Mouse (Mus musculus) embryo, embryonic 9.5 days (tissue): ENCODE measurements at regions not wholly inside any gene's neighbourhood (a gene's known extent, or its start where the extent isn't known, plus 50 kb on each side); places are given as distances from the start of the nearest gene placed in this dataset.

Experiments used
- DNase-seq: peaks from one replicate; pipeline ENCODE4 v3.0.0-alpha.2; 2017; ENCODE audit errors: extremely low spot score

DNA sequence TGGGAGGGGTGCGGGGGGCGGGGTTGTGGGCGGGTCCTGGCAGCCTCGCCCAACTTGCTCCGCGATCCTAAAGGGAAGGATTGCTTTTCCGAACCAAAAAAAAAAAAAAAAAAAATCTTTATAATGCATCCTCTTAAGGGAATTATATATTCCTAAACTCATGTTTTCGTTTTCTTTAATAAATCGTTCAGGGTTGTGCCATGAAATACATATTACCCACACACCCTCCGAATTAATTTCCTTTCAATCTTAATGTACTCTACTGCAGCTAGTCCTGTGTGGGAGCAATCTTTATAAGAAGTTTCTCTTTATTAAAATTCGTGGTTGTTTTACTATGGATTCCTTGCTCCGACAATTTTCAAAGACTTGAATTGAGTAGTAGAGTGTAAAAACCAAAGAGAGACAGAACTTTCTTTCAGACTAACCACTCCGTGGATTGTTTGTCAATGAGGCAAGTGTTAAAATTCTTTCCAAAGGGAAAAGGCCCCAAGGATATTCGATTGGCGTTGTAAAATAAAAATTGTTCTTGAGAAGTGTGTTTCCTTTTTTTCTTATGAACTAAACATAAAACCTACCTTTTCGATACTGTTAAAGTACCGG is 253.6 kb upstream of the Nfe2l3 start:
- no peak for DNase-seq

DNA sequence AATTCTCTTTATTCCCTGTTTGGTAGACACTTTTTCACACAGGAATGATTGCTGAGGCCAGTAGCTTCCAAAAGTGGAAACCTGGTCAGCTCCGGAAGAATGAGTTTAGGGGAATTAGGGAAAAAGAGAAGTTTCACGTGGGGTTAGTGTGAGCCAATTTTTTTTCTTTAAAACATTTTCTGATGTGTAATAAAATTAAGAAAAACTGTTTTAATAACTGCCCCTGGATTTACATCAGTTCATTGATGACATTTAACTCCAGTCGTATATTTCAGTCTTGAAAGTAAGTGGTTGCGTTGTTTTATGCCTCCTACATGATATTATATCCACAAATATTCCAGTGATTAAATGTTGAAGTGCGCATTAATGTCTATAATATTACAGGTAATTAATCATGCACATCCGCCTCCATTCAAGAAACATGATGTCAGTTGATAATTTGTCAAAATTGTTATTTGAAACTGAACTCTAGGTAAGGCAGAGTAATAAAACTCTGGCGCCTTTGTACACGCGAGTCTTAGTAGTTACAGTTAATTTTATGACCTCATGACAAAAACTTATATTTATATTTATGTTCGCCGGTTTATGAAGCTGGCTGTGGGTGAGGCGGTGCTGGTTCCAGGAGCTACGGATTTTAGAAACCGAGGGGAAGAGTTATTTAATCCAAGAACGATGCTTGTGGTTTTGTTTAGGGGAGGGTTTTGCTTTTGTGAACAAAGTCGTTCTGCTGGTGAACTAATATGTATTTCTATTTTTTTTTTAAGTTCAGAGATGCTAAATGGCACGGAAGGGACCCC is 252.5 kb upstream of the Nfe2l3 start:
- DNase-seq, result no peak

DNA sequence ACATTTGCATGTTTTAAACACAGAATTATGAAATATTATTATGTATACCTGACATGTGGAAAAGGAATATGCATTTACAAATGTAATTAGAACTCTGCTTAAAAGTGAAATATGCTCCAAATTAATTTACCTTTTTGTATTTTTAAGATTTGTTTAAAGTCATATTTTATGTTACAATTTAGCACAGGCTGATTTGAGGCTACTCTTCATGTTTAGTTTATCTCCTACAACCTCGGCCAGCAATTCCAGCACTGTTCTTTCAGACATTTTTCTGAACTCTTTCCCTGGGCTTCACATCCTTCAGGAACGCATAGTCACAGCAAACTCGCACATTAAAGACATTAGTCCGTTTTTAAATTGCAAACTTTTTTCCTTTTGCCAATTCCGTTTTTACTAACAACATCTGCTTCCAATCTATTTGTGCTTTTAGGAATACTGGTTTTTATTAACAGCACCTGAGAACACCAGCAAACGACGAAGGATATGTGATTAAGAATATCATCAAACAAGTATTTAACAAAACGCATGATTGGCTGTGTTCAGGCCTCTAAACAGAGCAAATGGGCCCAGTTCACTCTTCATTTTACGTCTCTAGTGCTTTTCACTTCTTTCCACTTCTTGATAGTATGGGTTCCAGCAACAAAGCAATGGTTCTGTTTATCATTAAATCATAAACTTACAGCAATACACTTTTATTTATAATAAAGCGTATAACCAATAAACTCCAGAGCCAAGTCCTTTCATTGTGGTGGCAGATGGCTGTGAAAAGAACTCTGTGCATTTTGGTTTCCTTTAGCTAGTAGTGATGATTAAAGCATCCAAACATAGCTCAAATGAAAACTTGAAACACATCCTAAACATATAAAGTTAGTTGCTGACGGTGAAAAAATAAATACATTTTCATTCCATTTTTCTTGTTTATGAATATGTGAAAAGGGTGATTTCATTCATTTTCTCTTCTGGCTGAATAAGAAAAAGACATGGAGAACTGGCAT is 251.3 kb upstream of the Nfe2l3 start:
- no peak for DNase-seq

DNA sequence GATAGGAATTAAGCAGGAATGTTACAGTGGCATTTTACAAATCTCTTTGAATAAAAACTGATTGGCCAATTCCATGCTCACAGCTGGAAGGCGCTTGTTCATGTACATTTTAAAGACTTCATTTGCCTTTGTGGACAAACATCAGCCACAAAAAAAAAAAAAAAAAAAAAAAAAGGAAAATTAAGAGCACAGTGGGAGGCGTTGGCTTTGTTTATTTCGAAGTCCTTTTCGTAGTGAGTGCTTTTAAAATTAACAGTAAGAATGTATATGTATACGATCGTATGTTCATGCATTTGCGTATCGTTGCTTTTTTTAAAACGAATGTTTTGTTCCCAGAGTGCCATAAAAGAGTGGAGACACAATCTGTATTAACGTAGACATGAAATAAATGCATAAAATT is 250.6 kb upstream of the Nfe2l3 start:
- DNase-seq, result no peak

DNA sequence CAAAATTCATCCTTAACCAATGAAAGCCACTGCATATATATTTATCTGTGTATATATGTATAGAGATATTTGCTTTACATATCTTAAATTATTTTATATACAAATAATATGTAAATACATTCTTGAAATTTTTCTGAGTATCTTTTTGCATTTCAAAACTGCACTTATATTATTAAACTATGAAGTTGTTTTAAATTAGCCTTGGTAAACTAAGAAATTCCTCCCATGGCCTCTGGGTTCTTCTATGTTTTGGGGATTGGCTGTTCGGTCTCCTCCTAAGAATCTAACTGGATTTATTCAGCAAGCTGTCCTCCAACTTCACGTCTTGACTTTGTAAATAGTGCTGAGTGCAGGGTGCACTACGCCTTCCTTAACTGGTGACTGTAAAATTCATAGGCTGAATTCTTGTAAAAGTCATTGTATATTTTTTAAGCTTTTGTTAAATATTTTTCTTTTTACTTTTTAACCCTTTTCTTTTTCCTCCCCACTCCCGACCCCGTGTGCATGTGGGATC is 249.6 kb upstream of the Nfe2l3 start:
- no peak for DNase-seq

DNA sequence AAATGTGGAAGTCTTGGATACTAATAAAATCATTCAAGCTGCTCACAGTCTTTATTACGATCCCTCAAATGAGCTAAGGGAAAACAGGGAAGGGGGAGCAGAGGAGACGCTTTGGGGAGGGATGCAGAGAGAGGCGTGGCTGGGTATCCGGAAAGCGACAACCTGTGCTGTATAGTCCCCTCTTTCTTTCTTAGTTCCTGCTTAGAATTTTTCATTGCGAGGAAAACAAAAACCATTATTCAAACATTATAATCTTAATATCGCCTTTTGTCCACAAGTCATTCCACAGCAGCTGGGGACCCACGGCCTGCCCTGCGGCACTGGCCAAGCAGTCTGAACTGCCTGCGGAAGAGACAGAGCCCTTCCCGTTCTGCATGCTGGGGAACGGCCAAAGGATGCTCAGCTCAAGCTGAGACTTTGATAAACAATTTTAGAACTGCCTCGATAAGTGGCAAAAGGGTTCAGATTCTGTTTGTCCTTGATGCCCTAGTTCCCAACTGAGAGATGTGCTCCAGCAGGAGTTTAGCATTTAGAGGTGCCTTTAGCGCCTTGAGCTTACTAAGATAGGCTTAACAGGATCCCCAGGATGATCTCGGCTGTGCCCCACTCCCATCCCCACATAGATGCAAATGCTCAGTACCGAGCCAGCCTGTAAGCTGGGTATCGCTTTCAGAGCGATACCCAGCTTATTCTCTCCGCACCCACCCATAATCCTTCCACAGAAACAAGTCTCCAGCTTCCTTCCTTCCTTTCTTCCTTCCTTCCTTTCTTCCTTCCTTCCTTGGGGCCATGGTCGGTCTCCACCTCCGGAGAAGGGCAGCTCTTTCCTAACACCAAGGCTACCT is 248.7 kb upstream of the Nfe2l3 start:
- no peak for DNase-seq

DNA sequence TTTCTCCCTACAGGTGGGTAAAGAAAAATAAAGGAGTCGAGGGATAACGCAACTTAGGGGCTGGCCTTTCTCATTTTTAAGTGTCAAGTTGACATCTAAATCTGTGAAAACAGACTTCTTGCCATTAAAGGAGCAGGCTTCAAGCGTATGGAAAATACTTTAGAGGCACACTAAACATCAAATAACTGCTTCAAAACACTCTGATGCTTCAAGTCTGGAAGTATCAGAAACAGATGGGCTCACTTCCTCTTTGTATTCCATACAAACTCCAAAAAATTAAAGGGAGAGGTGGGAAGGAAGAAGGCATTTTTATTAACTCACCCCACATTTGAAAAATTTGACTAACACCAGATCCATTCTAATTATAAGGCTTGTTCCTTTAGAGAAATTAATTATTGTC is 248.0 kb upstream of the Nfe2l3 start:
- DNase-seq, result no peak

DNA sequence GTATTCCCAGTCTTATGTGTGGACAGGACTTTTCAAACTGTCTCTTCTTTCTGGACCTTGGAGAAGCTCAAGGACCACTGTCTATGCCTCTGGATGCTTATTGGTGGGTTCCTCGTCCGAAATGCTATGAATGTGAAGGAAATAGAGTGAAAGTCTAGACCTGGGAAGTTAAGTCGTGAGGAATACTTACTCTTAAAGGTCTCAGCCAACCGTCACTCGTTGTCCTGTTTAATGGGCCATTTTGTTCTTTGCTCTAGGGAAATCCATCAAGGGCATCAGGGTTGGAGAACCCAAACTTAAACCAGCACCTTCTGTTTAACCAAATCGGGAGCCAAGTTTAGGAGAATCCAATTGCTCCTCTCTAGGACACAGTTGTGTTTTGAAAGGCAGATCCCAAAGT is 247.3 kb upstream of the Nfe2l3 start:
- DNase-seq, result no peak

DNA sequence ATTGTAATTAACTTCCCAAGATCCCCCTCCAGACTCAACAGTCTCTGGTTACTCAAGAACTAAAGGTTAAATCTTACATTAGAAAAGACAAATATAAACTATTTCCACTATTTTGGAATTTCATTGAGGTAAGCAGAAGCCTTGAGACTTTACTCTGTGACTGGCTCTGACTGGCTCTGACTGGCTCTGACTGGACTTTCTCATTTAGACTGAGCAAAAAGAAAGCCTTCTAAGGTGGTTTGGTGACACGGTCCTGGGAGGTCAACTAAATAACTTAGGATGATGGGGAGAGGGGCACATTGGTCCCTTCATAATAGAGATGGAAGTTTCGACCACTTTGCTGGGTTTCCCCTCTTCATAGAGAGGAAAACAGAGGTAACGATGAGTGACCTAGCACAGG is 243.3 kb upstream of the Nfe2l3 start:
- no peak for DNase-seq

DNA sequence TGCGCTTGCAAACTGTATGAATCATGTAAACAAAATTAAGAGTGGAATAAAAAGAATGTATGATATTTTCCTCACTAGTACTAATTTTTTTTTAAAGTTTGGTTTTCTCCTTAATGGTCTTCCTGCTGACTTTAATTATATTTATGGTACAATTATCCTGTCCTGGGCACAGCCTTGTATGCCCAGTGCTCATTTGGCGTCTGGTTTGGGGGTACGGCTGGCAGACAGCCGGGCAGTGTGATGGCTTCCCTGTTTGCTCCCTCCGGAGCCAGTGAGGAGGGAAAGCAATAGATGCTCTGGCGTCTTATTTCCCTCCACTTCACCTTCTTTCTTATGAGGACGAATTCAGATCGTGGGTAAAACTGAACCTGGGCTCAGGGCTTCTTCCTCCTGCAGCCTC is 239.6 kb upstream of the Nfe2l3 start:
- no peak for DNase-seq

DNA sequence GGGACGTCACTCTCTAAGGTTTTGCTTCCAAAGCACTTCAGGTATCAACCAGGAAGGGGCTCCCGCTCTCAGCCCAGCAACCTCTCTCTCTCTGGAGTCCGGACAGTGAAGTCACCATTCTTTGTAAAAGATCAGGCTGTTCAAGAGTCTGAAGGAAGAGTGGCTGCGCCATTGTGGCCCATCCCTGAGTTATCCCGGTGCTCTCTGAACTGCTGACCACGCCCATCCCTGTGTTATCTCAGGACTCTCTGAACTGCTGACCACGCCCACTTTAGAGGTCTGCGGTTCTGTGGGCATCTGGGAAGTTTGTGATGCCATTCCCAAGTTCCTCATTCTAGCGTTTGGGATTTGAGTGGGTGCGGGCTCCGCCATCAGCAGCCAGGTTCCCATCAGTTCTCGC is 239.1 kb upstream of the Nfe2l3 start:
- no peak for DNase-seq

DNA sequence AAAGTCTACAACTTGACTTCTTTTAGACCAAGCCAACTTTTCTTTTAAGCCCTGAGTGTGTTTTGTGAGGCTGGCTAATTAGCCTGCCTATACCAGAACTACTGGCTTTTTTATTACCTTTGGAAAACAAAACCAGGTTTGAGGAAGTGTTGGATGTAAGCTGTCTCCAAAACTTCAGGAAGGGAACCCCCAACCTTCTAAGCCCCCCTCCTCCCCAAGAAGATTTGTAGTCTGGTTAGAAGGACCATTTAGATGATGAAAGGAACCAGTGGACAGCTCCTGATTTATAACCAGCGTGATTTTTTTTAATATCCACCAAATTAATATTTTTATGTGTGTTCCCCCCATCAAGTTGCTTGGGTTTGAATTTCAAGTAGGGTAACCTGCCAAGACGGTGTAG is 236.1 kb upstream of the Nfe2l3 start:
- no peak for DNase-seq

DNA sequence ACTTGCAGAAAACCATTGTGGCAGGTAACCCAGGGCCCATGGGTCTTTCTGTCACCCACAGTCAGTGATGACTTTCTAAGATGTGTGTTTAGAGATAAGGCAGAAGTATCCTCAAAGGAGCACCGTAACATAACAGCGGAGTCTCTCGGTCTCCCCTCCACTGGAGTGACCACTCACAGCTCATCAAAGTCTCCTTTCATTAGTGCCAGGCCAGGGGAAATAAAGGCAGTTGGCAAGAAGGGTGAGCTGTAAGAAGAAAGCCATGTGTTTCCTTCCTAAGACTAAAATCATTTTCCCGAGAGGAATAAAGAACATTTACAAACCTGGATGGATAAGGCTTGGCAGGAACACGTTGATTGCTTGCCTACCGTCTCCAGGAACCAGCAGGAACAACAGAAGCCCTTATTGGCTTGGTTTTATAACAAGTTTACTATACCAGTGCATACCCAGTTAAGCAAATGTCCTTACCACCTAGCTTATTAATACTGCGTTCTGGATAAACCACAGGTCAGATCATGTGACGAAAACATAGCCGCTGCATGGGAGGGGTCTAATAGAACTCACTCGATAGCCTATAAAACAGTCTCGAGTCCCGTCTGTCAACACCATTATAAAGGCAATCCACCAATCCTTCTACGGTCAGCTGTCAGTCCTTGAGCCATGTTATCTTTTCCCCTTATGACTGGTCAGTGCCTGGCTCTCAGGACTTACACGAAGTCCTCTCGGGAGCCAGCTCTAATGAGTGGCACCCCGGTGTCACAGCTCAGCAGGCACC is 235.3 kb upstream of the Nfe2l3 start:
- DNase-seq, result no peak

DNA sequence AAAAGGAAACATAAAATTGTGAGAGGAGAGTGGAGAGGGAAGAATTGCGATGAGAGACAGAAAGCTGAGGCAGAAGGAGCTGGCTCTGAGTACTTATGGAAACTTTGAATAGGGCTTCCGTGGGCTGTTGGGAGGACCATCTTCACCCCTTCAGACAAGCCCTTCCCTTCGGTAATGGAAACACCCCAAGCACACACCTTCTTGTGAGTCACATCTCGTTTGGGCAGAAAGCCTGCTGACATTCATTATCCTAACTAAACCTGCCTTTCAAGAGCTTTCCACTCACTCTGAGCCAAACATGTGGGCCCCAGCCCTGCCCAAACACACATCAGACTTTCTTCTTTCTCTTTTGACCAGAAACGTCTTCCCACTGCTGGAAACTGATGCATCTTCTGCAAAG is 232.3 kb upstream of the Nfe2l3 start:
- DNase-seq, result no peak

DNA sequence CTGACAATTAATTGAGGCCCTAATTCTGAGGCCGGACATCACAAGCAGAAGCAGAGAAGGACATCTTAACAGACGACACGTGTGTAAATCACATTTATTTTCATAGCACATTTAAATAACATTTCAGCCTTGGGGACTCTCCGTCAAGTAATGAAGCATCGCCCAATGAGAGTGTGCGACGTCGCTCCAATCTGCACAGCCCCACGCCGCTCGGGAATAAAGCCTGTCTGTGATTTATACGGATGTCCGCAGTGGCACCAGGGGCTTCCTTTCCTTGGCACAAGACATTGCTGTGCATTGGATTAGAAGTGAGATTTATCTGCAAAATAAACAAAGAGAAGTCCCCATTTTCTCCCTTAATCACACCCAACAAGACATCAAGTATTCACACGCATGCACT is 231.6 kb upstream of the Nfe2l3 start:
- DNase-seq, result no peak

DNA sequence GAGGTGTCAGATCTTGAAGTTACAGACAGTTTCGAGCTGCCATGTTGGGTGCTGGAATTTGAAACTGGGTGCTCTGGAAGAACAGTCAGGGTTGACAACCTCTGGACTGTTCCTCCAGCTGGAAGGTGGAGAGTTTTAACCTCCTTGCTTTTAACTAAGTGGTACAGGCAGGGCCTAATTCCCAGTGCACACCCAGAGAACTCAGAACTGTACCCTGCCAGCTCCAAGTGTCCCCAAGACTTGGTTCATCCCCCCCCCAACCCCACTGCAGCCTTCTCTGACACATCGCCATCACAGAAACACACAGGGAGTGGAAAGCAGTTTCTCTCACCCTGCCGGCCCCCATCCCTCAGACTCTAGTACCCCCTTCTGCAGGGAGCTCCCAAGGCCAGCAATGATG is 228.2 kb upstream of the Nfe2l3 start:
- no peak for DNase-seq

DNA sequence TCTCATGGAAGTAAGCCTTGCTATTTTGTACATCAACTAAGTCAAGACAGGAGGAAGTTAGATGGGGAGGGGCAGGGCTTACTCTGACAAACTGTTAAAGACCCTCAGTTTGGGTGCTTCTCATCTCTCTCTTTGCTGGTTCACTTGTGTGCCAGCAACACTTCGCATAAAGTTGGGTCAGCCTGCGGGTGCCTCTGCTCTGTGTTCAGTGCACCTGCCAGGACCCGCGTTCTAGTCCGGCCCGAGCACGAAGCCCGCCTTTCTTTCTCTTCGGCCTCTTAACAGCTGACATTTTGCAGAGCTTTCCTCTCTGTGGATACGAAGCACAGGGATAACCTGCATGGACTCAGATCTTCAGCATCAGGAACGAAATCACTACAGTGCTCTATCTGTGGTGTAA is 227.1 kb upstream of the Nfe2l3 start:
- no peak for DNase-seq

DNA sequence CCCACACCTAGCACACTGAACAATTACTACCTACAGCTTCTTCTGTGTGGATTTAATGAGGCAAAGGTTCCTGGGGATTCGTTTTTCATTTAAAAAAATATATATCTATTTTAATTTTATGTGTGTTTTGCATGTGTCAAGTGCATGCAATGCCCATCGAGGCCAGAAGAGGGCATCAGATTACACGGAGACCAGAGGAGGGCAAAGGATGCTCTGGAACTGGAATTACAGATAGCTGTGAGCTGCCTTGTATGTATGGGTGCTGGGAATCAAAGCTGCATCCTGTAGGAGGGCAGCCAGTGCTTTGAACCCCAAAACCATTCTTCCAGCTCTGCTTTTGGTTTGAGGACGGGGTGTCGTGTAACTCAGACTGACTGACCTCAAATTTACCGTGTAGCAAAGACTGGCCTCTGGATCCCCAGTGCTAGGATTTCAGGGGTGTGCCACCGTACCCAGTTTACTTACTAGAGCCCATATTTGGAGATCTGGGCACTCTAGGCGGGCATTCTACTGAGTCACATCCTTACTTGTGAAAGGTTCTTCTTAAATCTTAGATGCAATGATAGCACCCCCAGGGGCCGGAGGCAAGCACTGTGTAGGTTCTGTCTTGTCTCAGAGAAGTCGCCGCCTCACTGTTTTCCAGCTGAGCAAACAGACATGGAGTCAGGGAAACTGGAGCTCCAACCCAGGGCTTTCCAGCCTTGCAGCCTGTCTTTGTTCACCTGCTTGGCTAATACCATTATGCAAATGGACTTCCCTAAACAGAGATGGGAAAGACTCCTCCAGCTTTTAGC is 225.6 kb upstream of the Nfe2l3 start:
- peak; percentile 70 for DNase-seq

DNA sequence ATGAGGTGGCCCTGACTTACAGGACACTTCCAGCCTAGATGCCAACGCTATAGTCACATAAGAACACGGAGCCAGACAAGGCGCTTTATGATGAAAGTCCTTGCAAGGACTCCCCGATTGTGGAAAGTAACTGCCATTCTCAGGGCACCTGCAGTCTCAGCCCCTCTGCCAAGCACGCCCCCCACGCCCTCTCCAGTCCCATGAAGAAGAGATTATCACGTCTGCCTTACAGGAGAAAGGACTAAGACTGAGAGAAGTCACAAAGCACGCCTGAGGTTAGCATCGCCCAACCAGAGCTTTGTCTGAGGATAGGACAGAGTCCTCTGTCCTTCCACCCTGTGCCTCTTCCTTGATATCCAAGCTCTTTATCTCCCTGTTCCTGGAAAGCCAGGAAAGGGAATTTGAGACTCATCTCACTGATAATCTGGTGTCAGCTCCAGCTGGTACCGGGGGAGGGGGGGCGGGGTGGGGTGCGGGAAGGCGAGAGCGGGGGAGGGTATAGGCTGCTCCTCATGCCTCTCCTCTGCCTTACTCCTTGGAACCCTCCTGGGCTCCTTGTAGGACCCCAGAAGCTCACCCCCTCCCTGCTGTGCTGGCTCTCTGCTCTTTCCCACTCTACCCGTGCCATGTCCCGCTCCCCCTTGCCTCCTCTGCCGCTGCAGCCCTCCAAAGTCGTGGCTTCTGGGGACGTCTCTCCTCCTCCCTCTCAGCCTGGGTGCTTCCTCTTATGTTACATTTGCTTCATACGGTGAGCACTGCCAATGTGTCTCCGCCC is 224.7 kb upstream of the Nfe2l3 start:
- DNase-seq, result peak; percentile 35
